In the genomic region with DNA sequence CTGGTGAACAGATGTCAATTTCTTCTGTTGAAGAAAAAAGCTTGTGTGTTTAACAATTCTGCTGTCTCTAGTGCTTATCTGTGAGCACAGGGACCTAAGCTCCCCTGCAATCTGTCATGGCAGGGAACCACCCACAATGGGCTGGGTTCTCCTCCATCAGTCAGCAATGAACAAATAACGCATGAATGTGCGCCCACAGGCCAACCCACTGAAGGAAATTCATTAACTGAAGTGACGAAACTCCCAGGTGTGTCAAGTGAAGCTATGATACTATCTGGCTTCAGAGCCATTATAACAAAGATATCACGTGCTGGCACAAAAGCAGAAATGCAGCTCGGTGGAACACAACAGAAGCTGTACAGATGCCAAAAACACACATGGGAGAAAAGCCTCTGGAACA, we compare ENCODE assay signal across 22 mouse cellular contexts. TPM values are rescaled to one million over a fixed set of nuclear protein-coding genes. Genes with fewer than 3 reads are reported as not detected.
DNase-seq lines count a peak whose midpoint lies in the region; ATAC-seq lines count a peak whose summit lies in the region.
"Had no signal": no experiment of that assay in that cellular context is flagged by ENCODE, and none has a peak within 500 bp of the region (broad histone marks: within the 10 kb centered on the region; RNA-seq: fewer than 3 reads in every experiment).

No protein-coding gene starts in this region.

- no peak overlapping the region for H3K4me2 ChIP-seq in intestine, embryonic 16.5 days (ENCODE audit: low read depth, low read length)
- peak overlapping the region; percentile 56 for H3K4me2 ChIP-seq in liver, embryonic 15.5 days
- H3K4me2 ChIP-seq in stomach, embryonic 15.5 days = no peak overlapping the region
- no peak overlapping the region for H3K4me2 ChIP-seq in heart, embryonic 12.5 days
- H3K4me2 ChIP-seq in midbrain, embryonic 15.5 days = no peak overlapping the region
- H3K4me2 ChIP-seq: embryonic facial prominence, embryonic 13.5 days; heart, embryonic 11.5 days; hindbrain, embryonic 15.5 days; midbrain, embryonic 11.5 days had no signal

- H3K9me3 ChIP-seq in intestine, embryonic 16.5 days (ENCODE audit: control insufficient read depth, low read length) = no peaks in the 10 kb centered on the region
- no peaks in the 10 kb centered on the region for H3K9me3 ChIP-seq in liver, embryonic 15.5 days (replicated peaks)
- no peaks in the 10 kb centered on the region for H3K9me3 ChIP-seq in stomach, embryonic 15.5 days
- H3K9me3 ChIP-seq in midbrain, embryonic 10.5 days (replicated peaks) = no peaks in the 10 kb centered on the region
- H3K9me3 ChIP-seq in heart, embryonic 12.5 days (replicated peaks) = no peaks in the 10 kb centered on the region
- H3K9me3 ChIP-seq in midbrain, embryonic 15.5 days = no peaks in the 10 kb centered on the region
- H3K9me3 ChIP-seq: embryonic facial prominence, embryonic 13.5 days; hindbrain, embryonic 15.5 days had no signal

- no peaks in the 10 kb centered on the region for H3K4me1 ChIP-seq in intestine, embryonic 16.5 days (ENCODE audit: control insufficient read depth, insufficient read depth, low read length)
- peaks cover 40% of the 10 kb centered on the region for H3K4me1 ChIP-seq in liver, embryonic 15.5 days (replicated peaks)
- 0 out of 2 replicates have a peak, but pooled peaks cover 3% of the 10 kb centered on the region for H3K4me1 ChIP-seq in stomach, embryonic 15.5 days
- H3K4me1 ChIP-seq in midbrain, embryonic 10.5 days = no peaks in the 10 kb centered on the region
- 0 out of 2 replicates have a peak, but pooled peaks cover 3% of the 10 kb centered on the region for H3K4me1 ChIP-seq in heart, embryonic 12.5 days (replicated peaks)
- H3K4me1 ChIP-seq in midbrain, embryonic 15.5 days = no peaks in the 10 kb centered on the region
- H3K4me1 ChIP-seq: embryonic facial prominence, embryonic 13.5 days; hindbrain, embryonic 15.5 days had no signal

- no peak overlapping the region for H3K4me3 ChIP-seq in intestine, embryonic 16.5 days (ENCODE audit: low read length)
- H3K4me3 ChIP-seq in liver, embryonic 15.5 days (replicated peaks) = no peak overlapping the region
- no peak overlapping the region for H3K4me3 ChIP-seq in stomach, embryonic 15.5 days (replicated peaks)
- H3K4me3 ChIP-seq in midbrain, embryonic 10.5 days = no peak overlapping the region
- no peak overlapping the region for H3K4me3 ChIP-seq in heart, embryonic 12.5 days
- H3K4me3 ChIP-seq in midbrain, embryonic 15.5 days = no peak overlapping the region
- H3K4me3 ChIP-seq: embryonic facial prominence, embryonic 13.5 days; hindbrain, embryonic 15.5 days had no signal

- peak; percentile 88 for ATAC-seq in intestine, embryonic 16.5 days
- peak; percentile 95 for ATAC-seq in liver, embryonic 15.5 days (ENCODE audit: insufficient read depth)
- peak; percentile 79 for ATAC-seq in stomach, embryonic 15.5 days (ENCODE audit: insufficient read depth, low FRiP score, low read depth)
- ATAC-seq in heart, embryonic 12.5 days (ENCODE audit: insufficient number of reproducible peaks, low FRiP score) = no peak
- no peak for ATAC-seq in midbrain, embryonic 15.5 days (replicated peaks)
- ATAC-seq: forebrain, embryonic 16.5 days had no signal

- H3K9ac ChIP-seq in intestine, embryonic 16.5 days (ENCODE audit: low read depth, low read length) = no peak overlapping the region
- H3K9ac ChIP-seq in liver, embryonic 15.5 days = no peak overlapping the region
- H3K9ac ChIP-seq in stomach, embryonic 15.5 days = no peak overlapping the region
- no peak overlapping the region for H3K9ac ChIP-seq in heart, embryonic 12.5 days
- H3K9ac ChIP-seq in midbrain, embryonic 15.5 days = no peak overlapping the region
- H3K9ac ChIP-seq: embryonic facial prominence, embryonic 13.5 days; hindbrain, embryonic 15.5 days had no signal

- DNase-seq in c-Kit-positive CD71-positive TER-119-positive erythroid progenitor cells, embryonic 14.5 days (ENCODE audit: low spot score) = peak; percentile 75
- no peak for DNase-seq in midbrain, embryonic 10.5 days (ENCODE audit: low spot score)
- DNase-seq in layer of hippocampus, adult 8-10 months (ENCODE audit: low spot score in 2 of 2) = no peak
- DNase-seq: adrenal gland, postnatal 36 days; cerebellum, adult 9-10 months; heart, postnatal 14 days; kidney, adult 2 months; kidney, postnatal 14 days; left cerebral cortex, postnatal 4 days; lung, adult 2 months; thymus, adult 18-20 months had no signal

- H3K27ac ChIP-seq in intestine, embryonic 16.5 days (ENCODE audit: low read length) = no peak overlapping the region
- H3K27ac ChIP-seq in liver, embryonic 15.5 days (replicated peaks) = peak overlapping the region; percentile 90
- H3K27ac ChIP-seq in stomach, embryonic 15.5 days = no peak overlapping the region
- H3K27ac ChIP-seq in midbrain, embryonic 10.5 days (replicated peaks) = no peak overlapping the region
- H3K27ac ChIP-seq in heart, embryonic 12.5 days (ENCODE audit: poor library complexity, severe bottlenecking) = no peak overlapping the region
- H3K27ac ChIP-seq in midbrain, embryonic 15.5 days = no peak overlapping the region
- H3K27ac ChIP-seq: embryonic facial prominence, embryonic 13.5 days; hindbrain, embryonic 15.5 days had no signal

- H3K36me3 ChIP-seq in intestine, embryonic 16.5 days (ENCODE audit: control insufficient read depth, insufficient read depth, low read length) = no peaks in the 10 kb centered on the region
- H3K36me3 ChIP-seq in liver, embryonic 15.5 days (replicated peaks) = no peaks in the 10 kb centered on the region
- H3K36me3 ChIP-seq in stomach, embryonic 15.5 days = no peaks in the 10 kb centered on the region
- H3K36me3 ChIP-seq in midbrain, embryonic 10.5 days = no peaks in the 10 kb centered on the region
- no peaks in the 10 kb centered on the region for H3K36me3 ChIP-seq in heart, embryonic 12.5 days
- H3K36me3 ChIP-seq in midbrain, embryonic 15.5 days (replicated peaks) = no peaks in the 10 kb centered on the region
- H3K36me3 ChIP-seq: embryonic facial prominence, embryonic 13.5 days; hindbrain, embryonic 15.5 days had no signal

- 63% methylated on average over 5 of the region's 5 CpGs for WGBS in intestine, embryonic 16.5 days
- WGBS in liver, embryonic 15.5 days (ENCODE audit: insufficient replicate concordance) = 16% methylated on average over 5 of the region's 5 CpGs
- WGBS in stomach, embryonic 15.5 days = 61% methylated on average over 5 of the region's 5 CpGs
- WGBS in midbrain, embryonic 10.5 days = 86% methylated on average over 5 of the region's 5 CpGs
- 68% methylated on average over 5 of the region's 5 CpGs for WGBS in heart, embryonic 12.5 days
- WGBS in midbrain, embryonic 15.5 days = 83% methylated on average over 5 of the region's 5 CpGs

- H3K27me3 ChIP-seq in intestine, embryonic 16.5 days (replicated peaks; ENCODE audit: control insufficient read depth, insufficient read depth, low read length) = no peaks in the 10 kb centered on the region
- H3K27me3 ChIP-seq in liver, embryonic 15.5 days = no peaks in the 10 kb centered on the region
- no peaks in the 10 kb centered on the region for H3K27me3 ChIP-seq in stomach, embryonic 15.5 days (replicated peaks)
- H3K27me3 ChIP-seq in midbrain, embryonic 10.5 days (ENCODE audit: low read depth, poor library complexity, severe bottlenecking) = no peaks in the 10 kb centered on the region
- 0 out of 2 replicates have a peak, but pooled peaks cover 4% of the 10 kb centered on the region for H3K27me3 ChIP-seq in heart, embryonic 12.5 days (replicated peaks)
- H3K27me3 ChIP-seq in midbrain, embryonic 15.5 days (replicated peaks) = no peaks in the 10 kb centered on the region
- H3K27me3 ChIP-seq: embryonic facial prominence, embryonic 13.5 days; hindbrain, embryonic 15.5 days had no signal

RNA-seq across cellular contexts. Expression of a gene that starts 27.2 kb away (rescaled TPM):
- 1.4 and 1.7 TPM in 2 replicates for polyA plus RNA-seq in intestine, embryonic 16.5 days (2015; fragmentation: Nextera tagmentation; extraction: Ambion mirVana)
- 0.76 and 0.81 TPM in 2 replicates for polyA plus RNA-seq in liver, embryonic 15.5 days (2015; fragmentation: Nextera tagmentation; extraction: Ambion mirVana)
- 1.6 and 1.9 TPM in 2 replicates for polyA plus RNA-seq in stomach, embryonic 15.5 days (2015; fragmentation: Nextera tagmentation; extraction: Ambion mirVana)
- 1.9 and 2.2 TPM in 2 replicates for polyA plus RNA-seq in midbrain, embryonic 10.5 days (2016; fragmentation: Nextera tagmentation; extraction: Ambion mirVana)
- polyA plus RNA-seq in heart, embryonic 12.5 days (2016; fragmentation: Nextera tagmentation; extraction: Ambion mirVana) = 0.91 and 1.0 TPM in 2 replicates
- under 1 TPM; 0.45 to 0.83 (median 0.71) TPM for total RNA-seq in layer of hippocampus, adult 8-10 months (2022)
- 1.8 and 1.9 TPM in 2 replicates for polyA plus RNA-seq in midbrain, embryonic 15.5 days (2015; fragmentation: Nextera tagmentation; extraction: Ambion mirVana)

RNA-seq across cellular contexts. Expression of a gene that starts 35.1 kb away (rescaled TPM):
- polyA plus RNA-seq in intestine, embryonic 16.5 days (2015; fragmentation: Nextera tagmentation; extraction: Ambion mirVana) = 84.0 and 92.7 TPM in 2 replicates
- polyA plus RNA-seq in liver, embryonic 15.5 days (2015; fragmentation: Nextera tagmentation; extraction: Ambion mirVana) = 48.9 and 52.9 TPM in 2 replicates
- 119 and 127 TPM in 2 replicates for polyA plus RNA-seq in stomach, embryonic 15.5 days (2015; fragmentation: Nextera tagmentation; extraction: Ambion mirVana)
- polyA plus RNA-seq in midbrain, embryonic 10.5 days (2016; fragmentation: Nextera tagmentation; extraction: Ambion mirVana) = 135 and 138 TPM in 2 replicates
- 81.7 and 82.3 TPM in 2 replicates for polyA plus RNA-seq in heart, embryonic 12.5 days (2016; fragmentation: Nextera tagmentation; extraction: Ambion mirVana)
- 10 to 100 TPM; 83.2 to 99.9 (median 93.0) TPM for total RNA-seq in layer of hippocampus, adult 8-10 months (2022)
- polyA plus RNA-seq in midbrain, embryonic 15.5 days (2015; fragmentation: Nextera tagmentation; extraction: Ambion mirVana) = 129 and 136 TPM in 2 replicates

RNA-seq across cellular contexts. Expression of a gene that starts 35.4 kb away (rescaled TPM):
- 800 and 859 TPM in 2 replicates for polyA plus RNA-seq in intestine, embryonic 16.5 days (2015; fragmentation: Nextera tagmentation; extraction: Ambion mirVana)
- 387 and 487 TPM in 2 replicates for polyA plus RNA-seq in liver, embryonic 15.5 days (2015; fragmentation: Nextera tagmentation; extraction: Ambion mirVana)
- polyA plus RNA-seq in stomach, embryonic 15.5 days (2015; fragmentation: Nextera tagmentation; extraction: Ambion mirVana) = 861 and 916 TPM in 2 replicates
- 837 and 1,005 TPM in 2 replicates for polyA plus RNA-seq in midbrain, embryonic 10.5 days (2016; fragmentation: Nextera tagmentation; extraction: Ambion mirVana)
- 733 and 779 TPM in 2 replicates for polyA plus RNA-seq in heart, embryonic 12.5 days (2016; fragmentation: Nextera tagmentation; extraction: Ambion mirVana)
- 100 to 1,000 TPM; 217 to 315 (median 252) TPM for total RNA-seq in layer of hippocampus, adult 8-10 months (2022)
- 523 and 527 TPM in 2 replicates for polyA plus RNA-seq in midbrain, embryonic 15.5 days (2015; fragmentation: Nextera tagmentation; extraction: Ambion mirVana)

RNA-seq across cellular contexts. Expression of a gene that starts 38.3 kb away (rescaled TPM):
- 1.8 and 2.1 TPM in 2 replicates for polyA plus RNA-seq in intestine, embryonic 16.5 days (2015; fragmentation: Nextera tagmentation; extraction: Ambion mirVana)
- 0.10 and 0.14 TPM in 2 replicates for polyA plus RNA-seq in liver, embryonic 15.5 days (2015; fragmentation: Nextera tagmentation; extraction: Ambion mirVana)
- 3.5 TPM in 2 replicates for polyA plus RNA-seq in stomach, embryonic 15.5 days (2015; fragmentation: Nextera tagmentation; extraction: Ambion mirVana)
- 1.5 and 2.0 TPM in 2 replicates for polyA plus RNA-seq in midbrain, embryonic 10.5 days (2016; fragmentation: Nextera tagmentation; extraction: Ambion mirVana)
- 6.8 and 8.4 TPM in 2 replicates for polyA plus RNA-seq in heart, embryonic 12.5 days (2016; fragmentation: Nextera tagmentation; extraction: Ambion mirVana)
- 1 to 10 TPM; 1.7 to 1.9 (median 1.8) TPM for total RNA-seq in layer of hippocampus, adult 8-10 months (2022)
- polyA plus RNA-seq in midbrain, embryonic 15.5 days (2015; fragmentation: Nextera tagmentation; extraction: Ambion mirVana) = 3.6 and 4.6 TPM in 2 replicates
- total RNA-seq: monocyte, adult 5-6 weeks had no signal

RNA-seq across cellular contexts. Expression of a gene that starts 42.6 kb away (rescaled TPM):
- 1.4 and 1.7 TPM in 2 replicates for polyA plus RNA-seq in intestine, embryonic 16.5 days (2015; fragmentation: Nextera tagmentation; extraction: Ambion mirVana)
- 1.1 TPM in 2 replicates for polyA plus RNA-seq in liver, embryonic 15.5 days (2015; fragmentation: Nextera tagmentation; extraction: Ambion mirVana)
- 1.5 and 2.3 TPM in 2 replicates for polyA plus RNA-seq in stomach, embryonic 15.5 days (2015; fragmentation: Nextera tagmentation; extraction: Ambion mirVana)
- 5.8 and 11.9 TPM in 2 replicates for polyA plus RNA-seq in midbrain, embryonic 10.5 days (2016; fragmentation: Nextera tagmentation; extraction: Ambion mirVana)
- polyA plus RNA-seq in heart, embryonic 12.5 days (2016; fragmentation: Nextera tagmentation; extraction: Ambion mirVana) = 1.2 and 1.3 TPM in 2 replicates
- total RNA-seq in layer of hippocampus, adult 8-10 months (2022) = 1 to 10 TPM; 5.7 to 9.2 (median 7.7) TPM
- 1.6 and 1.8 TPM in 2 replicates for polyA plus RNA-seq in midbrain, embryonic 15.5 days (2015; fragmentation: Nextera tagmentation; extraction: Ambion mirVana)

Comparison
In these comparisons a context has a peak if more than half of its experiments do, and no peak if none do; other contexts are left out.
1. ATAC-seq: peak in intestine, embryonic 16.5 days (single experiment), liver, embryonic 15.5 days (single experiment) and stomach, embryonic 15.5 days (single experiment); none in heart, embryonic 12.5 days (single experiment) and midbrain, embryonic 15.5 days (single experiment).